Mouse (Mus musculus) kidney, postnatal 0 days (tissue): Measurements from ENCODE around the gene Mrpl50. TPM values are rescaled to one million over a fixed set of nuclear protein-coding genes. Genes with fewer than 3 reads are reported as not detected.
"Not testable (repeated sequence)": the region's sequence is repeated elsewhere in the genome, so short reads cannot be mapped to it uniquely, and the experiment has no call there.

Experiments used
- ATAC-seq: fragments of 200-750 bp; cut with Nextera tagmentation; replicated peaks from 2 replicates; pipeline ENCODE4 v1.8.0; 2017; ENCODE audit warnings: low read depth, moderate number of reproducible peaks, moderate TSS enrichment, moderate library complexity; ENCODE audit not compliant: low FRiP score
- DNase-seq: peaks from one replicate; pipeline ENCODE4 v3.0.0-alpha.2; 2016; ENCODE audit warnings: low spot score
- H3K27ac ChIP-seq: fragments of 300-500 bp; sonication (generic); 2 replicates; pipeline ENCODE4 v1.5.1; 2014; ENCODE audit warnings: mild to moderate bottlenecking
- H3K27me3 ChIP-seq: fragments of 300-500 bp; sonication (generic); 2 replicates; pipeline ENCODE4 v1.6.1; 2014; ENCODE audit warnings: low read length, mixed read lengths; ENCODE audit not compliant: insufficient read depth
- H3K36me3 ChIP-seq: fragments of 300-500 bp; sonication (generic); 2 replicates; pipeline ENCODE4 v1.6.1; 2014; ENCODE audit warnings: low read length, mixed read lengths; ENCODE audit not compliant: insufficient read depth
- H3K4me1 ChIP-seq: fragments of 300-500 bp; sonication (generic); replicated peaks from 2 replicates; pipeline ENCODE4 v1.6.1; 2014; ENCODE audit warnings: antibody characterized with exemption, low read length, mixed read lengths; ENCODE audit not compliant: insufficient read depth
- H3K4me2 ChIP-seq: fragments of 300-500 bp; sonication (generic); 2 replicates; pipeline ENCODE4 v1.6.1; 2014; ENCODE audit warnings: mild to moderate bottlenecking, low read length, moderate library complexity, mixed read lengths
- H3K4me3 ChIP-seq: fragments of 300-500 bp; sonication (generic); replicated peaks from 2 replicates; pipeline ENCODE4 v1.5.1; 2014; ENCODE audit warnings: low read depth, low read length
- H3K9ac ChIP-seq: fragments of 300-500 bp; sonication (generic); 2 replicates; pipeline ENCODE4 v1.6.1; 2014; ENCODE audit warnings: low read depth, low read length
- H3K9me3 ChIP-seq: fragments of 300-500 bp; sonication (generic); replicated peaks from 2 replicates; pipeline ENCODE4 v1.6.1; 2016; ENCODE audit warnings: low read length, inconsistent platforms, mixed read lengths
- CTCF ChIP-seq: IDR thresholded peaks from 2 replicates; pipeline ENCODE4 v1.5.1; 2016; ENCODE audit warnings: antibody characterized with exemption, low read depth, mild to moderate bottlenecking, moderate library complexity
- WGBS: fragments of 180-500 bp; shearing (Covaris S2); extraction: QIAGEN DNeasy Blood & Tissue Kit; methylation state at CpG from one replicate; pipeline ENCODE4 v1.1.7; 2014; 5-methylcytosine and 5-hydroxymethylcytosine counted together
- polyA plus RNA-seq: library from polyadenylated mRNA; unstranded; fragments of >200 nt; fragmentation: Nextera tagmentation; extraction: Ambion mirVana; gene quantifications from 2 replicates; pipeline ENCODE4 v1.2.1, GENCODE M21; 2015

Gene Mrpl50
- polyA plus RNA-seq, 1 experiment from 2014 or later, result 93.8 TPM

DNA sequence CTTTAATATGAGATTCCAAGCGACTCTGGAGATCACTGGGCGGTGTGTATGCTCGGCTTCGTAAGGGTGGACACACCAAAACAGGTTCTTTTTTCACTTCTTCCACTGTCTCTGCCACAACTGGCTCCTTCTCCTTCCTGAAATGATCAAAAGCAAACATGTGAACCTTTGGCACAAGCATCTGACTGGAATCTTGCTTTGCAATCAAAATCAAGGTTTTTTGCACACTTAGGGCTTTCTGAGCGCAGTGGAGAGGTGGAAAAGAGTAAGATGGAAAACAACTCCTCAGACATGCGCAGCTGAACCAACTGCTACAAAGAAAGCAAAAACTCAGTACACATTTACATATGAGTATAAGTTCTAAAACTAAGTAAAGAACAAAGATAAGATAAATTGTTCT lies 6.5 kb downstream of the Mrpl50 start:
- Histone ChIP-seq H3K27ac (no peak overlapping the region), H3K4me2 (no peak overlapping the region), H3K4me1 (0 out of 2 replicates have a peak, but pooled peaks cover 3% of the 10 kb centered on the region), H3K4me3 (no peak overlapping the region), H3K27me3 (no peaks in the 10 kb centered on the region), H3K9me3 (no peaks in the 10 kb centered on the region), H3K36me3 (peaks cover 25% of the 10 kb centered on the region), H3K9ac (no peak overlapping the region)
- no peak for DNase-seq
- TF ChIP-seq CTCF, result no peak
- ATAC-seq, result no peak
- 95% methylated on average over 6 of the region's 6 CpGs for WGBS

GRCm38 (mm10) chr4:49512636-49513035 lies 8.3 kb downstream of the Mrpl50 start:
- Histone ChIP-seq H3K36me3 (peaks cover 25% of the 10 kb centered on the region), H3K9me3 (no peaks in the 10 kb centered on the region), H3K4me3 (no peak overlapping the region), H3K4me2 (no peak overlapping the region), H3K27me3 (no peaks in the 10 kb centered on the region), H3K27ac (no peak overlapping the region), H3K9ac (no peak overlapping the region), H3K4me1 (no peaks in the 10 kb centered on the region)
- 89% methylated on average over 4 of the region's 4 CpGs for WGBS
- no peak for TF ChIP-seq CTCF
- ATAC-seq, result no peak
- no peak for DNase-seq

DNA sequence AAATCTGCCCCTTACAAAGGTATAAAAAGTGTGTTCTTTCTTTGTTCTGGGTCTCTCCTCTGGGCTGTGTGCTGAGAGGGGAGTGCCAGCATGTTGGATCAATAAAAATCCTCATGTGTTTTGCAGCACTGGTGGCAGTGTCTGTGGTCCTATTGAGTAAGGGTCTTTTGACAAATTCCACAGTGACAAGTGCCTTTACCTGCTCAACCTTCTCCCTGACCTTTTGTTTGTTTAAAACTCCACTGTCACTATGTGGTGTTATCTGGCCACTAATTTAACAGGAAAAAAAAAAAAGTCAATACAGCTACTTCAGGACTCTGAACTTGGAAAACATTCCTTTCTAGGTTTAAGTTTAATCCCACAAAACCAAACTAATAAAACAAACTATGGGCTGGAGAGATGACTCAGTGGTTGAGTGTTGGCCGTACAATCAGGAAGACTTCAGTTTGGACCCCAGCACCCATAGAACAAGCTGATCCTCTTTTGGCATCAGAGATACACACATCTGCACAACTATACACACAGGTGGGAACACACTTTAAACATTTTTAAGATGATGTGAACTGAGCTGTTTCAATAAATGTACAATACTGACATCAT lies 10.6 kb downstream of the Mrpl50 start:
- DNase-seq, ATAC-seq, H3K27ac ChIP-seq, H3K9ac ChIP-seq, H3K27me3 ChIP-seq, H3K4me1 ChIP-seq, H3K9me3 ChIP-seq, H3K4me3 ChIP-seq, H3K4me2 ChIP-seq: not testable (repeated sequence)
- WGBS, result 72% methylated on average over 1 of the region's 1 CpGs
- peaks cover 25% of the 10 kb centered on the region for H3K36me3 ChIP-seq

- Histone ChIP-seq H3K9ac (no peak overlapping the region), H3K9me3 (no peaks in the 10 kb centered on the region), H3K4me1 (no peaks in the 10 kb centered on the region), H3K36me3 (peaks cover 25% of the 10 kb centered on the region), H3K4me3 (no peak overlapping the region), H3K4me2 (no peak overlapping the region), H3K27ac (no peak overlapping the region), H3K27me3 (no peaks in the 10 kb centered on the region)
- no peak for ATAC-seq
- WGBS, result 77% methylated on average over 2 of the region's 2 CpGs
- no peak for TF ChIP-seq CTCF
- DNase-seq, result no peak
These were observed 11.7 kb downstream of the Mrpl50 start for GRCm38 (mm10) chr4:49509183-49509582.

- no peak for ATAC-seq
- Histone ChIP-seq H3K4me2 (no peak within 1 kb of the TSS), H3K4me1 (no peaks in the 10 kb centered on the region), H3K9me3 (no peaks in the 10 kb centered on the region), H3K9ac (no peak within 1 kb of the TSS), H3K27ac (no peak within 1 kb of the TSS), H3K4me3 (no peak within 1 kb of the TSS), H3K36me3 (0 out of 2 replicates have a peak, but pooled peaks cover 1% of the 10 kb centered on the region), H3K27me3 (no peaks in the 10 kb centered on the region)
- WGBS, result 77% methylated on average over 3 of the region's 3 CpGs
- no peak for TF ChIP-seq CTCF
- DNase-seq, result no peak
These were observed 14.5 kb downstream of the Mrpl50 start, which contains the start of gene Baat for GRCm38 (mm10) chr4:49506386-49506785. TSS of gene Baat (minus strand) at chr4:49506557.

GRCm38 (mm10) chr4:49503563-49503962 lies 17.3 kb downstream of the Mrpl50 start:
- ATAC-seq (no peak), DNase-seq (no peak)
- Histone ChIP-seq H3K4me1 (no peaks in the 10 kb centered on the region), H3K27me3 (no peaks in the 10 kb centered on the region), H3K4me3 (no peak overlapping the region), H3K36me3 (no peaks in the 10 kb centered on the region), H3K27ac (no peak overlapping the region), H3K9ac (no peak overlapping the region), H3K4me2 (no peak overlapping the region), H3K9me3 (no peaks in the 10 kb centered on the region)
- TF ChIP-seq CTCF, result no peak
- WGBS, result 90% methylated on average over 1 of the region's 1 CpGs

DNA sequence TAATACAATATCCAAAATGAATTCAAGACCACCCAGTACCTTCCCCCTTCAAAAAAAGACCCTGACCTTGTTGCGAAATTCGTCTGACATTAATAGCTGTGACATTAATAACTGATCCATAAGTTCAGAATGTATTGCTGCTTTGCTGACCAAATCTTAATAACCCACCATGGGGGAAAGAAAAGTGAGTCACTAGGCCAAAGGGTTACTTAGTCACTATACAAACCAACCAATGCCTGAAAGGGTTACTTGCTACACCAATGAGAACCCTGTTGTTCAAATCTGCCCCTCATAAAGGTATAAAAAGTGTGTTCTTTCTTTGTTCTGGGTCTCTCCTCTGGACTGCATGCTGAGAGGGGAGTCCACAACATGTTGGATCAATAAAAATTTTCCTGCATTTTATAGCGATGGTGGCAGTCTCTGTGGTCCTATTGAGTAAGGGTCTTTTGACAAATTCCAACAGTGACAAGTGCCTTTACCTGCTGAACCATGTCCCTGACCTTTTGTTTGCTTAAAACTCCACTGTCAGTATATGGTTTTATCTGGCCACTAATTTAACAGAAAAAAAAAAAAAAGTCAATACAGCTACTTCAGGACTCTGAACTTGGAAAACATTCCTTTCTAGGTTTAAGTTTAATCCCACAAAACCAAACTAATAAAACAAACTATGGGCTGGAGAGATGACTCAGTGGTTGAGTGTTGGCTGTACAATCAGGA lies 34.8 kb downstream of the Mrpl50 start:
- not testable (repeated sequence) for H3K4me3 ChIP-seq, H3K4me2 ChIP-seq, H3K9ac ChIP-seq, H3K27me3 ChIP-seq, H3K27ac ChIP-seq, H3K36me3 ChIP-seq, DNase-seq, H3K9me3 ChIP-seq, H3K4me1 ChIP-seq
- 71% methylated on average over 3 of the region's 3 CpGs for WGBS
- ATAC-seq, result peak; percentile 71; the same call in 1 of the 2 replicates
